Mouse (Mus musculus) embryo, embryonic 9.5 days (tissue): Measurements from ENCODE around the gene Acadvl.

ENCODE experiments used
- DNase-seq: peaks from one replicate; pipeline ENCODE4 v3.0.0-alpha.2; 2017; ENCODE audit errors: extremely low spot score

Acadvl gene

DNA sequence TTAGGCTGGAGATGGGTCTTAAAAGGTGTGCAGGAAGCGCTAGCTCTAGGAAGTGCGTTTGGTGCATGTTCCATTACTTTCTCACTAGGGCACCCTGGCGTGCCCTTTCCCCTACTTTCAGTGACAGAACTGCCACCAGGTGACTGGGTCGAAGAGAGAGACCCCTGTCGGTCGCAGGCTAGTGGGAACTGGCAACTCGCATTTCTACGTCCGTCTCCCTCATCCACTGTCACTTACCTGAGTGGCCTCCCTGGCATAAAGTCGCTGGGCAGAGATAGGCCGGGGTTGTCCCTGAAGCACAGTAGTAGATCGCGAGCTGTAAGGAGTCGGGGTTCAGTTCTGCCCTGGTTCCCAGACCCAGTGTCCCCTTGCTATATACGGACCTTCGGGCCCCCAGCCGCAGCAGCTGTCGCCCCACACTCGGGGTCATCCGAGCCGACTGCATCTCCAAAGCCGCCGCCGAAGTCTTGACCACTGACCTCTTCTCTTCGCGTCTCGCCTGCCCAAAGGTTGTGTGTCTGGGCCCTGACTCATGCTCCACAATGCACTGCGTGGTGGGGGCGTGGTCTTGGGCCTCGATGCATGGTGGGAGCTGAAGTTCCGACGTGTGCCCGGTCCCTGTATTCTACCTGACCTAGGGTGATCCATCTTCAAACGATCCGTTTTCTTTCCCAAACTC is at the start of gene Acadvl:
TSS of gene Acadvl (minus strand) at position 532 of the 679 bp plus-strand sequence.
- peak; percentile 85 for DNase-seq

DNA sequence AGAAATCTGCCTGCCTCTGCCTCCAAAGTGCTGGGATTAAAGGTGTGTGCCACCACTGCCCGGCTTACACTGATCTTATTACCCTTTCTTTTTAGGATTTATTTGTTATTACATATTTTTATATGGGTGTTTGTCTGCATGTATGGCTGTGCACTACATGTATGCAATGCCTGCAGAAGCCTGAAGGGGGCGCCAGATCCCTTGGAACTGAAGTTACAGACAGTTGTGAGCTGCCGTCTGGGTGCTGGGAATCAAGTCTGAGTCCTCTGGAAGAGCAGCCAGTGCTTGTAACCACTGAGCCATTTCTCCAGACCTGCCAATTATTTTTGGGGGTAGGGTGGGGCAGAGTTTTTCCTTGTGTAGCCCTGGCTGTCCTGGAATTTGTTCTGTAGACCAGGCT is 47.8 kb upstream of the Acadvl start:
- no peak for DNase-seq

GRCm38 (mm10) chr11:70059930-70060329 is 44.7 kb upstream of the Acadvl start:
- DNase-seq = no peak

GRCm38 (mm10) chr11:70057805-70058204 is 42.6 kb upstream of the Acadvl start:
- DNase-seq = no peak

- peak; percentile 87 for DNase-seq
Measured at GRCm38 (mm10) chr11:70055618-70056214, 40.5 kb upstream of the Acadvl start.

DNA sequence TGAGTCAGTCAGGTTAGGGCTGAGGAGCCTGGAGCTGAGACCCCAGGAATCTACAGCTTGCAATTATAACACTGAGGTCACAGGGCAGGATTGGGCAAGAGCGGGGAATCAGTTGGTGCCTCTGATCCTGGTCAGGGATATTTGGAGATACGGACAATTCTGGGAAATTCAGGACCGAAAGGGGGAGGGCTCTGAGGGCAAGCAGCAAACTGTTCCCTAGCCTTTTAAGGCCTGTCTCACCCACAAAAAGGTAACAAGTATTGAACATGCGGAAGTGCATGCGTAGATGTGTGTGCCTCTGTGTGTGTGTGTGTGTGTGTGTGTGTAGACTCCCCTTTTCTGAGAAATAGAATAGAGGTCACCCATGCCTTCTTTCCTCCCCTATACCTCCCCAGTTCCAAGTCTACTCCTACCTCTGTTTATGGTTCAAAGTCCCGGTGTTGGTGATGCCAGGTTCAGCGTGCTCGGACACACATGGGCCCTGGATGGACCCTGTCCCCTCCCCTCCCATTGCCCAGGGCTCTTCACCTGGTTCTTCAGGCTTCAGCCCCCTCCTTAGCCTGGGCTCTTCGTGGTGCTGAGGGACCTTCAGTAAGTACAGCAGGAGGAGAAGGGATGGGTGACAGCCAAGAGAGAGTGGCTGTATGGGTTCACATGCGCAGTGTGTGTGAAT is 38.8 kb upstream of the Acadvl start, which contains the start of gene Asgr1:
TSS of gene Asgr1 (plus strand) at position 188 of the 673 bp plus-strand sequence.
- no peak for DNase-seq

GRCm38 (mm10) chr11:70053156-70053555 is 37.9 kb upstream of the Acadvl start:
- DNase-seq = no peak

DNA sequence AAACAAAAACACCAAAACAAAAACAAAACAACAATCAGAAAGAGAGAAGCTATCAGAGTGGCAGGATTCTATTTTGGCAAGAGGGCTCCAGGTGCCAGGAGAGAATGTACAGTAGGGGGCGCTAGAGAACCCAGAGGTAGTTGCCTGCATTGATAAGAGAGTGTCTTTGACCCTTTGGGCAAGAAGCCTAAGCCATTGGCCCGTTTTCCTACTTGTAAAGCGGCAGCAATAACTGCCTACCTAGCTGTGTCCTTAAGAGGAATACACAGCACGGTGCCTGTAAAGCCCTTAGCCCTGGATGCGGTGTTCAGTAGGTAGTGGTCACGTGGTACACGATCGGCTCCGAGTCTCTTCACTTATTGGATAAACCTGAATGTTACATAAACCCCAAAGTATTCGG is 34.6 kb upstream of the Acadvl start:
- no peak for DNase-seq

- DNase-seq = no peak
Measured at GRCm38 (mm10) chr11:70049366-70049765, 34.2 kb upstream of the Acadvl start.

- DNase-seq = no peak
Measured at GRCm38 (mm10) chr11:70045435-70045834, 30.2 kb upstream of the Acadvl start.

GRCm38 (mm10) chr11:70043665-70044064 is 28.5 kb upstream of the Acadvl start:
- DNase-seq = no peak

DNA sequence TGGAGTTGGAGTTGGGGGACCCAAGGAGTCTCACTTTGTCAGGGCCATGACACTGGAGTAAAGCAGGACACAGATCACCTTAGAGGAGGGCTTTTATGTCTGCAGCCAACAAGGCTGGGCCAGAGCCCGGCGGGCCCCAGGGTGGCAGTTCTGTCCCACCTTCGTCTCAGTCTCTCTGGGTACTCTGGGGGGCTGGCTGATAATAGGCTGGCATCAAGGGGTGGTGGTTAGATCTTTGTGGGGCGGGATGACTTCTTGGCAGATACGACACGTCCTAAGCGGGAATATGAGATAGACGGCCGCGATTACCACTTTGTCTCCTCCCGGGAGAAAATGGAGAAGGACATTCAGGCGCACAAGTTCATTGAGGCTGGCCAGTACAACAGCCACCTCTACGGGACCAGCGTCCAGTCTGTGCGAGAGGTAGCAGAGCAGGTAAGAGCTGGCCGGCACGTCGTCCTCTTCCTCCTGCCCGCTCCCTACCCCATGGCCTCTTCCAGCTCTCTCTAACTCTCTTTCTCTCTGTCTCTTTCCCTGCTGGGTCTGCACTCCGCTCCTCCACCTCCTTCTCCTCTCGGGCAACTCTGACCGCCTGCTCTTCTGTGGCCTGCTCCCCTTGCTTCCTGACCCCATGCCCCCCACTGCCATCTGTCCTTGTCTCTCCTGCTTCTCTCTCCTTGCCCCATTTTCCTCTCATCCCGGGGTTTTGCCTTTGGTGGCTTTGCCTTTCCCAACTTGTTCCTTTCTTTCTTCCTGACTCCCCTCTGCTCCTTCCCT is 27.3 kb upstream of the Acadvl start:
- no peak for DNase-seq

GRCm38 (mm10) chr11:70040184-70040583 is 25.0 kb upstream of the Acadvl start:
- no peak for DNase-seq

GRCm38 (mm10) chr11:70039631-70040030 is 24.4 kb upstream of the Acadvl start:
- DNase-seq = no peak

DNA sequence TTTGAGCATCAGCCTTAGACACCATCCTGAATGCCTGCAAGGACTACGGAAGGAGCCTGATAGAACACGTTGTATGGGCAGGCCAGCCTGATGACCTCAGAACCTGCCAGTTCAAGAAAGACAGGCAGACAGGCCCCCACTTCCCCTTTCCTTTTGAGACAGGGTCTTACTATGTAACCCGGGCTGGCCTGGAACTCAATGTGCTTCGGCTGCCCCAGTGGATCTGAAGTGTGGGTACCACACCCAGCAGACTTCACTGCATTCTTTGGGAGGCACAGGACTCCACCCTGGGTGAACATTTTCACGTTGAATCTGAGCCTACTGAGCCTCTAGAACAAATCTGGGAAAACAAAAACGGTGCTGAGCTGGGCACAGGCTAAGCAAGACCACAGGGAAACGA is 23.0 kb upstream of the Acadvl start:
- no peak for DNase-seq

- DNase-seq = no peak
Measured at GRCm38 (mm10) chr11:70031321-70031670, 16.1 kb upstream of the Acadvl start.

DNA sequence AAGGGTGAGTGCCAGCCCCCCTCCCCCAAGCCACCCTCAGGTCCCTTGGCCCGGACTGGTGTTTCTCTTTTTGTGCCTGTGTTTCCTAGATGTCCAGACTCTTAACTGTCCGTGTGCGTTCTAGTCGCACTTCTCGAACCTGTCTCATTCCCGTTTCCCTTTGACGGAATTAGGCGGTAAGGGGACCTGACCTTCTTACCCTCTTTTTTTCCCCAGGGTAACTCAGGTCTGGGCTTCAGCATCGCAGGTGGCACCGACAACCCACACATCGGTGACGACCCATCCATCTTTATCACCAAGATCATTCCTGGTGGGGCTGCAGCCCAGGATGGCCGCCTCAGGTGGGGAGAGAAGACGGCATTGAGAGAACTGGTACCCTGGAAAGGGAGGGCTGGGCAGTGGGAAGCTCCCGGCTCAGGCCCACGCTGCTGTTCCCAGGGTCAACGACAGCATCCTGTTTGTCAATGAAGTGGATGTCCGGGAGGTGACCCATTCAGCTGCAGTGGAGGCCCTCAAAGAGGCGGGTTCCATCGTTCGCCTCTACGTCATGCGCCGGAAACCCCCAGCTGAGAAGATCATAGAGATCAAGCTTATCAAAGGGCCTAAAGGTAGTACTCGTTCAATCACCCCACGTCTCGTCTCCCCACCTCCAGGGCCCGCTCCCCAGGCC is 15.6 kb upstream of the Acadvl start:
- DNase-seq = no peak

DNA sequence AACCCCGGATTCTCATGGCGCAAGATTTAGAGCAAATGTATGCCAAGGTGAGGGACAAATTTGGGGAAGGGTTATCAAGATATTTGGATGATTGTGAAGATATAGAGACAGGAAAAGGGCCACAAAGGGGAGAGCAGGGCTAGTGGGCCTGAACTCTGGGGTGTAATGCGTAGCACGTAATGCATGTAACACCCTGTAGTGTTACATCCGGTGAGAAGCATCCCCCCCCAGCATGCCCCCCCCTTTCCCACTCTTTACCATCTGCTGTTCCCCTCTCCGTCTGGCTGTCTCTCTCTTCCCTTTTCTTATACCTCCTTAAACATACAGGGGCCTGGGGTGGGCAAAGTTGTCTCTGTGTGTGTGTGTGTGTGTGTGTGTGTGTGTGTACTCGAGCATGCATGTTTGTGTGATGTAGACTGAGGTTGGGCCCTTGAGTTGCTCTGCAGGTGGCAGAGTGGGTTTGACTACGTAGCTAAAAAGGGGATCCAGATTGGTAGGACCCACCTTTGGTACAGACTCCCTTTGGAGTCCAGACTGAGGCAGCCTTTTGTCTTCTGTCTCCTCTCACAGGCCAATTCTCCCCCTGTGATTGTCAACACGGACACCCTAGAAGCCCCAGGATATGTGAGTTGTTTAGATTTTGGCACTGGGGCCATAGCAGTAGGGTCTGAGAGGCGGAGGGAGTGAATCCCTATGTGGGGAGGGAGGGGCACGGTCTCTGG is 14.8 kb upstream of the Acadvl start:
- no peak for DNase-seq

GRCm38 (mm10) chr11:70029130-70029801 is 14.1 kb upstream of the Acadvl start:
- DNase-seq = peak; percentile 97

GRCm38 (mm10) chr11:70028401-70029129 is 13.4 kb upstream of the Acadvl start:
- no peak for DNase-seq
